Mouse (Mus musculus): ENCODE measurements around the gene Epb41l5. TPM values are rescaled to one million over a fixed set of nuclear protein-coding genes. Genes with fewer than 3 reads are reported as not detected.

Epb41l5 gene
- polyA plus RNA-seq, 1 experiment: 11.3 TPM

DNA sequence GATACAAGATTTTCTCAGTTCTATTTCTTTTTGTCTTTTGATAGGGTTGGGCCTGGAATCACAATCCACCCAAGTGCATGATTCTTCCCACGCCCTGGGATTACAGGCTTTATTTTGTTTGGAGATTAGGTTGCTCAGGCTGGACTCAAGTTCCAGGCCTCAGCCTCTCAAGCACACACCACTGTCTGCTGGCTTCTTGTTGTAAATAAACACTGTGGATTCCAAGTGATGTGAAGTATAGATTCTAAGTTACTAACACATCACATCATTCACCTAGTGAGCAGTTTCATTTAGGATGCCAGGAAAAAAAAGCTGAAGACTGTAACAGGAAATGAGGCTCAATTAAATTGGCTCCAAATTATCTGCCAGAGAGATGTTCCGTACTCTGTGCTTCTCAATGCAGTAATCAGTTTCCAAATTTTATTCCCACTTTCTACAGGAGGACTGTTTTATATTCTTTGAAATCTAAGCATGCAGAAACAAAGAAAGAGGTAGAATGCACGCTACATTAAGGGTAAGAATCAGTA, 51.8 kb downstream of the Epb41l5 start:
- Histone ChIP-seq H3K4me1 (ENCODE audit: control insufficient read depth, insufficient read depth, low read length) (no peaks in the 10 kb centered on the region), H3K4me3 (ENCODE audit: control insufficient read depth, low read depth, low read length) (no peak overlapping the region), H3K27me3 (ENCODE audit: control insufficient read depth, insufficient read depth, low read length) (no peaks in the 10 kb centered on the region), H3K27ac (ENCODE audit: control insufficient read depth, insufficient read depth, low read depth, low read length) (no peak overlapping the region), H3K36me3 (ENCODE audit: control insufficient read depth, insufficient read depth, low read length) (peaks cover 3% of the 10 kb centered on the region; the same call in 1 of the 2 replicates)
- TF ChIP-seq CTCF (IDR thresholded peaks at IDR 0.05; ENCODE audit: control insufficient read depth, insufficient read depth, insufficient replicate concordance, low read depth, low read length): no peak
- no peak for TF ChIP-seq POLR2A (IDR thresholded peaks at IDR 0.05; ENCODE audit: control insufficient read depth, low read depth, low read length)

DNA sequence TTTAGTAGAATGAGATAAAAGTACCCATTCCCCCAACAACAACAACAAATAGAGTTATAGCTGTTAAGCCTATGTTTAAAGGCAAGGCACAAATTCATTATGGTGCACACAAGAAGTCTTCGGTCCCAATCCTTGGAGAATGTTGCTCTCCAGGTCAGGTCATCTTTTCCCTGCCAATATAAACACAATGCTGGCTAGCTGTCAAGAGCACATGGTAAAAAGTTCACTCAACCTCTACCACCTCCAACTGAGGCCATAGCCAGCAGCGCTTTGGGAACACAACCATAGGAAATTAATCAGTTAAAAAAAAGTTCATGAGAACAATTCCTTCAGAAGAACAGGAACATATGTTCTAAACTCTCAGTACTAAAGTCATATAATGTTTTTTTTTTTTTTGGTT, 58.8 kb downstream of the Epb41l5 start:
- Histone ChIP-seq H3K4me1 (ENCODE audit: control insufficient read depth, insufficient read depth, low read length) (no peaks in the 10 kb centered on the region), H3K4me3 (ENCODE audit: control insufficient read depth, low read depth, low read length) (no peak overlapping the region), H3K27me3 (ENCODE audit: control insufficient read depth, insufficient read depth, low read length) (no peaks in the 10 kb centered on the region), H3K36me3 (ENCODE audit: control insufficient read depth, insufficient read depth, low read length) (no peaks in the 10 kb centered on the region; the same call in 1 of the 2 replicates), H3K27ac (ENCODE audit: control insufficient read depth, insufficient read depth, low read depth, low read length) (no peak overlapping the region)
- TF ChIP-seq CTCF (IDR thresholded peaks at IDR 0.05; ENCODE audit: control insufficient read depth, insufficient read depth, insufficient replicate concordance, low read depth, low read length) (no peak), POLR2A (IDR thresholded peaks at IDR 0.05; ENCODE audit: control insufficient read depth, low read depth, low read length) (no peak)

GRCm38 (mm10) chr1:119584974-119585373, 63.8 kb downstream of the Epb41l5 start:
- Histone ChIP-seq H3K36me3 (ENCODE audit: control insufficient read depth, insufficient read depth, low read length) (no peaks in the 10 kb centered on the region), H3K4me1 (ENCODE audit: control insufficient read depth, insufficient read depth, low read length) (no peaks in the 10 kb centered on the region), H3K4me3 (ENCODE audit: control insufficient read depth, low read depth, low read length) (no peak overlapping the region), H3K27me3 (ENCODE audit: control insufficient read depth, insufficient read depth, low read length) (no peaks in the 10 kb centered on the region), H3K27ac (ENCODE audit: control insufficient read depth, insufficient read depth, low read depth, low read length) (no peak overlapping the region)
- no peak for TF ChIP-seq POLR2A (IDR thresholded peaks at IDR 0.05; ENCODE audit: control insufficient read depth, low read depth, low read length)

DNA sequence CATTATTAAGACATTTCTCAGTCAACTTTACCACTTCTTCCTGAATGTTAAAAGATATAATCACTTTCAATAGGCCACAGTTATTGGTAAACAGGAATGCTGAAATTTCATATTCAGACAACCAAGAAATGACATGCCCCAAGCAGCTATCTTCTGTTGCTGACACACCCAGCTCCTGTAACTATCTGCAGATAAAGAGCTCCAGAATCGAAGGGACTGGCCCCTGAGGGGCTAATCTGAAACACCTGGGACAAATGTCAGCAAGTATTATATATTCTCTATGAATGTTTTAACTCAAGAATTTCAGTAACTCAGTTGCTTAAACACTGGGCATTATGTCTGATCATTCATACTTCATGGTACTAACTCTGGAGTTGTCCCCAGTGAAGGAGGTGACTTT, 78.7 kb downstream of the Epb41l5 start:
- TF ChIP-seq POLR2A (IDR thresholded peaks at IDR 0.05; ENCODE audit: control insufficient read depth, low read depth, low read length): no peak
- TF ChIP-seq CTCF (IDR thresholded peaks at IDR 0.05; ENCODE audit: control insufficient read depth, insufficient read depth, insufficient replicate concordance, low read depth, low read length): no peak

GRCm38 (mm10) chr1:119565531-119565930, 83.3 kb downstream of the Epb41l5 start:
- H3K27ac ChIP-seq (ENCODE audit: control insufficient read depth, insufficient read depth, low read depth, low read length): no peak overlapping the region
- no peaks in the 10 kb centered on the region for H3K4me1 ChIP-seq (ENCODE audit: control insufficient read depth, insufficient read depth, low read length)
- no peaks in the 10 kb centered on the region for H3K36me3 ChIP-seq (ENCODE audit: control insufficient read depth, insufficient read depth, low read length)
- no peak overlapping the region for H3K4me3 ChIP-seq (ENCODE audit: control insufficient read depth, low read depth, low read length)
- H3K27me3 ChIP-seq (ENCODE audit: control insufficient read depth, insufficient read depth, low read length): no peaks in the 10 kb centered on the region
- TF ChIP-seq POLR2A (IDR thresholded peaks at IDR 0.05; ENCODE audit: control insufficient read depth, low read depth, low read length) (no peak), CTCF (IDR thresholded peaks at IDR 0.05; ENCODE audit: control insufficient read depth, insufficient read depth, insufficient replicate concordance, low read depth, low read length) (no peak)

More for the DNA sequence above, 78.7 kb downstream of the Epb41l5 start:
- Histone ChIP-seq H3K4me1 (ENCODE audit: control insufficient read depth, insufficient read depth, low read length) (no peaks in the 10 kb centered on the region), H3K27me3 (ENCODE audit: control insufficient read depth, insufficient read depth, low read length) (no peaks in the 10 kb centered on the region), H3K36me3 (ENCODE audit: control insufficient read depth, insufficient read depth, low read length) (no peaks in the 10 kb centered on the region; the same call in 1 of the 2 replicates), H3K27ac (ENCODE audit: control insufficient read depth, insufficient read depth, low read depth, low read length) (no peak overlapping the region), H3K4me3 (ENCODE audit: control insufficient read depth, low read depth, low read length) (no peak overlapping the region)

GRCm38 (mm10) chr1:119557641-119558395, 91.0 kb downstream of the Epb41l5 start:
- H3K4me1 ChIP-seq (ENCODE audit: control insufficient read depth, insufficient read depth, low read length): no peaks in the 10 kb centered on the region
- peak overlapping the region; percentile 30; the same call in 1 of the 2 replicates for H3K27ac ChIP-seq (ENCODE audit: control insufficient read depth, insufficient read depth, low read depth, low read length)
- no peaks in the 10 kb centered on the region for H3K27me3 ChIP-seq (ENCODE audit: control insufficient read depth, insufficient read depth, low read length)
- TF ChIP-seq POLR2A (IDR thresholded peaks at IDR 0.05; ENCODE audit: control insufficient read depth, low read depth, low read length) (no peak), CTCF (IDR thresholded peaks at IDR 0.05; ENCODE audit: control insufficient read depth, insufficient read depth, insufficient replicate concordance, low read depth, low read length) (no peak)
- no peak overlapping the region for H3K4me3 ChIP-seq (ENCODE audit: control insufficient read depth, low read depth, low read length)
- H3K36me3 ChIP-seq (ENCODE audit: control insufficient read depth, insufficient read depth, low read length): peaks cover 1% of the 10 kb centered on the region

DNA sequence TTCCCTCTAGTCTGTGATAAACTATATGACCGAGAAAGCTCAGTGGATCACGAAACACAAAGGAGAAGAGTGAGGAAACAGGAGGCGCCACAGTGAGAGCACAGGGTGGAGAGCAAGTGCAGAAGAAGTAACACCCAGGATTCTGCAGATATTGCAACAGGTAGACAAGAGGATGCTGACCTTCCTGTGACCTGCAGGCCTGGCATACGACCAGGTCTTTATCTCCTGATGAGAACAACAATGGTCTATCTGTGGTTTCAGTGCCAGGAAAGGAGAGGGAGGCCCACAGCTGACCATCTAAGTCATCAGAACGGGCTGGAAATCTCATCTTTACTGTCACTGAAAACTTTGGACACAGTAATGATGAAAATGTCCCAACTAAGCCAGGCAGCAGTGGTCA, 93.1 kb downstream of the Epb41l5 start:
- Histone ChIP-seq H3K4me3 (ENCODE audit: control insufficient read depth, low read depth, low read length) (no peak overlapping the region), H3K4me1 (ENCODE audit: control insufficient read depth, insufficient read depth, low read length) (no peaks in the 10 kb centered on the region), H3K27me3 (ENCODE audit: control insufficient read depth, insufficient read depth, low read length) (no peaks in the 10 kb centered on the region), H3K27ac (ENCODE audit: control insufficient read depth, insufficient read depth, low read depth, low read length) (no peak overlapping the region), H3K36me3 (ENCODE audit: control insufficient read depth, insufficient read depth, low read length) (peaks cover 3% of the 10 kb centered on the region)
- TF ChIP-seq POLR2A (IDR thresholded peaks at IDR 0.05; ENCODE audit: control insufficient read depth, low read depth, low read length): no peak
- no peak for TF ChIP-seq CTCF (IDR thresholded peaks at IDR 0.05; ENCODE audit: control insufficient read depth, insufficient read depth, insufficient replicate concordance, low read depth, low read length)
